Mouse (Mus musculus) embryo, embryonic 10.5 days (tissue): ENCODE measurements at regions not wholly inside any gene's neighbourhood (a gene's known extent, or its start where the extent isn't known, plus 50 kb on each side); places are given as distances from the start of the nearest gene placed in this dataset.

Source experiments
- DNase-seq: peaks from one replicate; pipeline ENCODE4 v3.0.0-alpha.2; 2015; ENCODE audit warnings: low spot score

GRCm38 (mm10) chr15:67391918-67392317 lies 891.2 kb upstream of the Lrrc6 start:
- DNase-seq = no peak

- no peak for DNase-seq
Measured at GRCm38 (mm10) chr15:67388514-67388913, 887.8 kb upstream of the Lrrc6 start.

GRCm38 (mm10) chr15:67386896-67387295 lies 886.2 kb upstream of the Lrrc6 start:
- no peak for DNase-seq

GRCm38 (mm10) chr15:67373599-67373998 lies 872.9 kb upstream of the Lrrc6 start:
- DNase-seq = no peak

GRCm38 (mm10) chr15:67373030-67373429 lies 872.3 kb upstream of the Lrrc6 start:
- DNase-seq = peak; percentile 21

- peak; percentile 65 for DNase-seq
Measured at GRCm38 (mm10) chr15:67364099-67364756, 863.5 kb upstream of the Lrrc6 start.

GRCm38 (mm10) chr15:67361012-67361571 lies 860.4 kb upstream of the Lrrc6 start:
- DNase-seq = peak; percentile 33

- no peak for DNase-seq
Measured at GRCm38 (mm10) chr15:67357867-67358266, 857.2 kb upstream of the Lrrc6 start.

- DNase-seq = no peak
Measured at GRCm38 (mm10) chr15:67355334-67355733, 854.6 kb upstream of the Lrrc6 start.

- DNase-seq = no peak
Measured at GRCm38 (mm10) chr15:67354598-67355159, 854.0 kb upstream of the Lrrc6 start.

- no peak for DNase-seq
Measured at GRCm38 (mm10) chr15:67349501-67349900, 848.8 kb upstream of the Lrrc6 start.

- no peak for DNase-seq
Measured at GRCm38 (mm10) chr15:67345179-67346148, 844.8 kb upstream of the Lrrc6 start.

- DNase-seq = no peak
Measured at GRCm38 (mm10) chr15:67342050-67342449, 841.3 kb upstream of the Lrrc6 start.

- DNase-seq = no peak
Measured at GRCm38 (mm10) chr15:67337040-67337395, 836.3 kb upstream of the Lrrc6 start.

- DNase-seq = peak; percentile 7
Measured at GRCm38 (mm10) chr15:67336294-67337039, 835.8 kb upstream of the Lrrc6 start.

GRCm38 (mm10) chr15:67332521-67332920 lies 831.8 kb upstream of the Lrrc6 start:
- no peak for DNase-seq

- no peak for DNase-seq
Measured at GRCm38 (mm10) chr15:67320292-67320691, 819.6 kb upstream of the Lrrc6 start.

- no peak for DNase-seq
Measured at GRCm38 (mm10) chr15:67315202-67315601, 814.5 kb upstream of the Lrrc6 start.

- DNase-seq = no peak
Measured at GRCm38 (mm10) chr15:67313648-67314047, 812.9 kb upstream of the Lrrc6 start.

- no peak for DNase-seq
Measured at GRCm38 (mm10) chr15:67305681-67306080, 805.0 kb upstream of the Lrrc6 start.

GRCm38 (mm10) chr15:67303804-67304203 lies 803.1 kb upstream of the Lrrc6 start:
- peak; percentile 34 for DNase-seq

- no peak for DNase-seq
Measured at GRCm38 (mm10) chr15:67301871-67302363, 801.2 kb upstream of the Lrrc6 start.
